Mouse (Mus musculus) midbrain, embryonic 12.5 days (tissue): ENCODE measurements around the gene Pepd. TPM values are rescaled to one million over a fixed set of nuclear protein-coding genes. Genes with fewer than 3 reads are reported as not detected.
A peak's percentile ranks its signal among the peaks of the same experiment; 100 is the strongest.

Source experiments
- ATAC-seq: fragments of 200-750 bp; cut with Nextera tagmentation; 2 replicates; pipeline ENCODE4 v1.8.0; 2017; ENCODE audit warnings: low read depth, moderate TSS enrichment, moderate library complexity; ENCODE audit not compliant: low FRiP score
- H3K27ac ChIP-seq: fragments of 300-500 bp; sonication (generic); replicated peaks from 2 replicates; pipeline ENCODE4 v1.5.1; 2016; ENCODE audit warnings: mild to moderate bottlenecking
- H3K27me3 ChIP-seq: fragments of 300-500 bp; sonication (generic); 2 replicates; pipeline ENCODE4 v1.6.1; 2016; ENCODE audit warnings: mild to moderate bottlenecking
- H3K36me3 ChIP-seq: fragments of 300-500 bp; sonication (generic); 2 replicates; pipeline ENCODE4 v1.6.1; 2016
- H3K4me1 ChIP-seq: fragments of 300-500 bp; sonication (generic); 2 replicates; pipeline ENCODE4 v1.6.1; 2016
- H3K4me2 ChIP-seq: fragments of 300-500 bp; sonication (generic); replicated peaks from 2 replicates; pipeline ENCODE4 v1.6.1; 2016; ENCODE audit warnings: mild to moderate bottlenecking, moderate library complexity
- H3K4me3 ChIP-seq: fragments of 300-500 bp; sonication (generic); 2 replicates; pipeline ENCODE4 v1.5.1; 2016; ENCODE audit warnings: mild to moderate bottlenecking
- H3K9ac ChIP-seq: fragments of 300-500 bp; sonication (generic); replicated peaks from 2 replicates; pipeline ENCODE4 v1.6.1; 2016; ENCODE audit warnings: mild to moderate bottlenecking, moderate library complexity
- H3K9me3 ChIP-seq: fragments of 300-500 bp; sonication (generic); 2 replicates; pipeline ENCODE4 v1.6.1; 2016; ENCODE audit warnings: mild to moderate bottlenecking
- WGBS: fragments of 180-500 bp; shearing (Covaris S2); methylation state at CpG from one replicate; pipeline ENCODE4 v1.1.7; 2016; 5-methylcytosine and 5-hydroxymethylcytosine counted together
- polyA plus RNA-seq: library from polyadenylated mRNA; unstranded; fragments of >200 nt; fragmentation: Nextera tagmentation; extraction: Ambion mirVana; gene quantifications from 2 replicates; pipeline ENCODE4 v1.2.1, GENCODE M21; 2016

Gene Pepd
- polyA plus RNA-seq = 57.0 and 59.1 TPM in 2 replicates

GRCm38 (mm10) chr7:34911919-34912897, at the start of gene Pepd:
Pepd (plus strand) TSS chr7:34912379.
- no peak within 1 kb of the TSS for H3K27ac ChIP-seq
- ATAC-seq = peak; percentile 95
- WGBS = 7% methylated on average over 44 of the region's 44 CpGs

GRCm38 (mm10) chr7:34867289-34867688, 44.9 kb upstream of the Pepd start:
- Histone ChIP-seq H3K4me2 (no peak overlapping the region), H3K9me3 (no peaks in the 10 kb centered on the region), H3K4me1 (0 out of 2 replicates have a peak, but pooled peaks cover 5% of the 10 kb centered on the region), H3K9ac (no peak overlapping the region), H3K36me3 (no peaks in the 10 kb centered on the region), H3K27me3 (no peaks in the 10 kb centered on the region), H3K27ac (no peak overlapping the region), H3K4me3 (no peak overlapping the region)
- 61% methylated on average over 6 of the region's 6 CpGs for WGBS
- ATAC-seq = no peak

More at GRCm38 (mm10) chr7:34911919-34912897, at the start of gene Pepd:
- Histone ChIP-seq H3K4me1 (peaks cover 21% of the 10 kb centered on the region), H3K4me2 (peak within 1 kb of the TSS; percentile 89), H3K9me3 (0 out of 2 replicates have a peak, but pooled peaks cover 4% of the 10 kb centered on the region), H3K27me3 (0 out of 2 replicates have a peak, but pooled peaks cover 3% of the 10 kb centered on the region), H3K4me3 (peak within 1 kb of the TSS; percentile 73), H3K9ac (peak within 1 kb of the TSS; percentile 68), H3K36me3 (no peaks in the 10 kb centered on the region)

- no peak overlapping the region for H3K9ac ChIP-seq
- peak overlapping the region; percentile 68 for H3K27ac ChIP-seq
- ATAC-seq = peak; percentile 81
- no peaks in the 10 kb centered on the region for H3K9me3 ChIP-seq
- no peaks in the 10 kb centered on the region for H3K36me3 ChIP-seq
- no peak overlapping the region for H3K4me3 ChIP-seq
- no peak overlapping the region for H3K4me2 ChIP-seq
- H3K4me1 ChIP-seq = 0 out of 2 replicates have a peak, but pooled peaks cover 5% of the 10 kb centered on the region
- H3K27me3 ChIP-seq = no peaks in the 10 kb centered on the region
- WGBS = 56% methylated on average over 13 of the region's 13 CpGs
Observed at GRCm38 (mm10) chr7:34869693-34870092, 42.5 kb upstream of the Pepd start.

DNA sequence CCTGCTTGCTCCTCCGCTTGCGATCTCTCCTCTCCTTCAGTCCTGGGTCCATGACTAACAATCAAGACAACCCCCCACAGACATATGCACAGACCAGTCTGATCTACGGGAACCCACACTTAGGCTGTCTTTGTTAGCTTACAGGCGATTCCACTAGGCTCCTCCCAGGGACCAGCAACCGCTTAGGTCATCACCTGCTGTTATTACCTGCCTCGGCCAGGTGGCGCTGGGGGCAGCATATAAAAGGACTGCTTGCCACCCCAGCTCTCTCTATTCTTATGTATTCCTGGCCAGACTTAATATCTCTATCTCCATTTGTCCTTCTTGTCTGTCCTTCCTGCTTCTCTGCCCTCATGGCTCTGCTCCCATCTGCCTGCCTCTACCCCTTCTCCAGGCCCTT, 35.4 kb upstream of the Pepd start:
- no peak overlapping the region for H3K27ac ChIP-seq
- ATAC-seq = no peak
- no peaks in the 10 kb centered on the region for H3K9me3 ChIP-seq
- H3K4me3 ChIP-seq = no peak overlapping the region
- H3K36me3 ChIP-seq = no peaks in the 10 kb centered on the region
- H3K4me1 ChIP-seq = no peaks in the 10 kb centered on the region
- no peak overlapping the region for H3K4me2 ChIP-seq
- 74% methylated on average over 7 of the region's 7 CpGs for WGBS
- H3K27me3 ChIP-seq = no peaks in the 10 kb centered on the region
- H3K9ac ChIP-seq = no peak overlapping the region

- H3K9me3 ChIP-seq = no peaks in the 10 kb centered on the region
- 69% methylated on average over 7 of the region's 7 CpGs for WGBS
- no peak overlapping the region for H3K9ac ChIP-seq
- no peak for ATAC-seq
- no peak overlapping the region for H3K27ac ChIP-seq
- no peaks in the 10 kb centered on the region for H3K4me1 ChIP-seq
- H3K4me3 ChIP-seq = no peak overlapping the region
- no peaks in the 10 kb centered on the region for H3K27me3 ChIP-seq
- H3K4me2 ChIP-seq = no peak overlapping the region
- no peaks in the 10 kb centered on the region for H3K36me3 ChIP-seq
Observed at GRCm38 (mm10) chr7:34877820-34878219, 34.4 kb upstream of the Pepd start.

DNA sequence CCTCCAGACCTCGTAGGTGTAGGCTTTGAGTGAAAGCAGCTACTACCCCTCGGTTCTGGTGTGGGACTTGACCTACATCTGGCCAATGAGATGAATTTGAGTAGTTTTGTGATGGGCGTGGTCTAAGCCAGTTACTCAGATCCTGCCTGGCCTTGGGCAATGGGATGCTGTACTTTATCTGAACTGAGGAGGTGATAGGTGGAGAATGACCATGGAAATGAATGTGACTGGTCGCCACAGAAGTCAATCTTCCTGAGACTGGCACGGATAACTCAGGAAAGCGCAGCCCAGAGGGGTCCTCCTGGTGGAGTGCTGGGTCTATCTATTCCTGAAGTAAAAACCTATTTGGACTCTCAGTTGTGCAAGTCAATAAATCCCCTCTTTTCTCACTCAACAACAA, 23.7 kb upstream of the Pepd start:
- ATAC-seq = no peak
- Histone ChIP-seq H3K4me3 (no peak overlapping the region), H3K9me3 (no peaks in the 10 kb centered on the region), H3K36me3 (no peaks in the 10 kb centered on the region), H3K27me3 (no peaks in the 10 kb centered on the region), H3K4me1 (no peaks in the 10 kb centered on the region), H3K9ac (no peak overlapping the region), H3K4me2 (no peak overlapping the region), H3K27ac (no peak overlapping the region)
- 75% methylated on average over 6 of the region's 6 CpGs for WGBS

- H3K27ac ChIP-seq = no peak overlapping the region
- H3K4me1 ChIP-seq = no peaks in the 10 kb centered on the region
- H3K36me3 ChIP-seq = no peaks in the 10 kb centered on the region
- ATAC-seq = no peak
- H3K9ac ChIP-seq = no peak overlapping the region
- no peak overlapping the region for H3K4me3 ChIP-seq
- 60% methylated on average over 12 of the region's 12 CpGs for WGBS
- no peaks in the 10 kb centered on the region for H3K9me3 ChIP-seq
- no peaks in the 10 kb centered on the region for H3K27me3 ChIP-seq
- no peak overlapping the region for H3K4me2 ChIP-seq
Observed at GRCm38 (mm10) chr7:34888891-34889290, 23.3 kb upstream of the Pepd start.

GRCm38 (mm10) chr7:34892845-34893244, 19.3 kb upstream of the Pepd start:
- Histone ChIP-seq H3K27me3 (no peaks in the 10 kb centered on the region), H3K4me1 (peaks cover 14% of the 10 kb centered on the region), H3K9me3 (no peaks in the 10 kb centered on the region), H3K9ac (no peak overlapping the region), H3K4me3 (no peak overlapping the region), H3K27ac (no peak overlapping the region), H3K36me3 (no peaks in the 10 kb centered on the region), H3K4me2 (no peak overlapping the region)
- WGBS = 100% methylated on average over 1 of the region's 1 CpGs
- ATAC-seq = no peak

GRCm38 (mm10) chr7:34896461-34896860, 15.7 kb upstream of the Pepd start:
- Histone ChIP-seq H3K36me3 (no peaks in the 10 kb centered on the region), H3K4me3 (no peak overlapping the region), H3K27ac (no peak overlapping the region), H3K9ac (no peak overlapping the region), H3K9me3 (no peaks in the 10 kb centered on the region), H3K4me2 (no peak overlapping the region), H3K4me1 (peaks cover 14% of the 10 kb centered on the region), H3K27me3 (no peaks in the 10 kb centered on the region)
- ATAC-seq = no peak
- 77% methylated on average over 4 of the region's 4 CpGs for WGBS

- Histone ChIP-seq H3K9me3 (no peaks in the 10 kb centered on the region), H3K9ac (no peak overlapping the region), H3K27me3 (no peaks in the 10 kb centered on the region), H3K27ac (peak overlapping the region; percentile 30), H3K4me2 (0 out of 2 replicates have a peak overlapping the region, but pooled peaks have one; percentile 5), H3K4me1 (peaks cover 14% of the 10 kb centered on the region), H3K36me3 (no peaks in the 10 kb centered on the region), H3K4me3 (no peak overlapping the region)
- WGBS = 16% methylated on average over 1 of the region's 1 CpGs
- no peak for ATAC-seq
Observed at GRCm38 (mm10) chr7:34897058-34897457, 15.1 kb upstream of the Pepd start.

GRCm38 (mm10) chr7:34910096-34911066, 1.8 kb upstream of the Pepd start:
- Histone ChIP-seq H3K4me1 (peaks cover 21% of the 10 kb centered on the region), H3K9ac (no peak overlapping the region), H3K36me3 (no peaks in the 10 kb centered on the region), H3K4me2 (0 out of 2 replicates have a peak overlapping the region, but pooled peaks have one; percentile 13), H3K4me3 (no peak overlapping the region), H3K27ac (no peak overlapping the region), H3K9me3 (0 out of 2 replicates have a peak, but pooled peaks cover 4% of the 10 kb centered on the region), H3K27me3 (0 out of 2 replicates have a peak, but pooled peaks cover 3% of the 10 kb centered on the region)
- 35% methylated on average over 24 of the region's 24 CpGs for WGBS
- ATAC-seq = peak; percentile 24; the same call in 1 of the 2 replicates
